Mouse (Mus musculus) kidney, embryonic 16.5 days (tissue): ENCODE results near the gene Gm21981. TPM values are rescaled to one million over a fixed set of nuclear protein-coding genes. Genes with fewer than 3 reads are reported as not detected.
A peak's percentile ranks its signal among the peaks of the same experiment; 100 is the strongest.

Experiments
- ATAC-seq: fragments of 200-750 bp; cut with Nextera tagmentation; 2 replicates; pipeline ENCODE4 v1.8.0; 2017; ENCODE audit warnings: moderate TSS enrichment; ENCODE audit not compliant: low FRiP score, low TSS enrichment
- H3K27ac ChIP-seq: fragments of 300-500 bp; sonication (generic); 2 replicates; pipeline ENCODE4 v1.5.1; 2014; ENCODE audit warnings: low read length
- H3K27me3 ChIP-seq: fragments of 300-500 bp; sonication (generic); 2 replicates; pipeline ENCODE4 v1.6.1; 2014; ENCODE audit warnings: low read length, control low read depth, mixed read lengths; ENCODE audit not compliant: insufficient read depth
- H3K36me3 ChIP-seq: fragments of 300-500 bp; sonication (generic); 2 replicates; pipeline ENCODE4 v1.6.1; 2014; ENCODE audit warnings: low read length, control low read depth, mixed read lengths; ENCODE audit not compliant: insufficient read depth
- H3K4me1 ChIP-seq: fragments of 300-500 bp; sonication (generic); 2 replicates; pipeline ENCODE4 v1.6.1; 2014; ENCODE audit warnings: low read length, control low read depth, mixed read lengths; ENCODE audit not compliant: insufficient read depth
- H3K4me2 ChIP-seq: fragments of 300-500 bp; sonication (generic); replicated peaks from 2 replicates; pipeline ENCODE4 v1.6.1; 2014; ENCODE audit warnings: low read depth, low read length
- H3K4me3 ChIP-seq: fragments of 300-500 bp; sonication (generic); 2 replicates; pipeline ENCODE4 v1.5.1; 2014; ENCODE audit warnings: mild to moderate bottlenecking, low read length
- H3K9ac ChIP-seq: fragments of 300-500 bp; sonication (generic); replicated peaks from 2 replicates; pipeline ENCODE4 v1.6.1; 2014; ENCODE audit warnings: low read length
- H3K9me3 ChIP-seq: fragments of 300-500 bp; sonication (generic); 2 replicates; pipeline ENCODE4 v1.6.1; 2016; ENCODE audit warnings: low read length, control low read depth
- WGBS: fragments of 180-500 bp; shearing (Covaris S2); extraction: QIAGEN DNeasy Blood & Tissue Kit; methylation state at CpG from one replicate; pipeline ENCODE4 v1.1.7; 2014; 5-methylcytosine and 5-hydroxymethylcytosine counted together
- polyA plus RNA-seq: library from polyadenylated mRNA; unstranded; fragments of >200 nt; fragmentation: Nextera tagmentation; extraction: Ambion mirVana; gene quantifications from 2 replicates; pipeline ENCODE4 v1.2.1, GENCODE M21; 2015

Gene Gm21981
- polyA plus RNA-seq, 1 experiment from 2014 or later: 0.24 TPM

- no peak for ATAC-seq
- no peak overlapping the region for H3K4me3 ChIP-seq
- no peaks in the 10 kb centered on the region for H3K9me3 ChIP-seq
- peaks cover 4% of the 10 kb centered on the region; the same call in 1 of the 2 replicates for H3K27me3 ChIP-seq
- WGBS: 79% methylated on average over 4 of the region's 4 CpGs
- peaks cover 5% of the 10 kb centered on the region; the same call in 1 of the 2 replicates for H3K4me1 ChIP-seq
- H3K27ac ChIP-seq: no peak overlapping the region
- H3K36me3 ChIP-seq: peaks cover 19% of the 10 kb centered on the region
- no peak overlapping the region for H3K9ac ChIP-seq
- H3K4me2 ChIP-seq: no peak overlapping the region
Measured at GRCm38 (mm10) chr17:47704692-47705091, 10.4 kb upstream of the Gm21981 start.

GRCm38 (mm10) chr17:47703556-47703955 is 9.3 kb upstream of the Gm21981 start:
- H3K4me3 ChIP-seq: no peak overlapping the region
- 37% methylated on average over 20 of the region's 20 CpGs for WGBS
- peaks cover 5% of the 10 kb centered on the region; the same call in 1 of the 2 replicates for H3K4me1 ChIP-seq
- H3K9ac ChIP-seq: no peak overlapping the region
- H3K36me3 ChIP-seq: peaks cover 19% of the 10 kb centered on the region
- no peak overlapping the region for H3K4me2 ChIP-seq
- H3K9me3 ChIP-seq: no peaks in the 10 kb centered on the region
- no peak for ATAC-seq
- peaks cover 4% of the 10 kb centered on the region; the same call in 1 of the 2 replicates for H3K27me3 ChIP-seq
- H3K27ac ChIP-seq: no peak overlapping the region

GRCm38 (mm10) chr17:47702548-47703345 is 8.5 kb upstream of the Gm21981 start:
- Histone ChIP-seq H3K9ac (no peak overlapping the region), H3K4me1 (peaks cover 5% of the 10 kb centered on the region; the same call in 1 of the 2 replicates), H3K36me3 (peaks cover 19% of the 10 kb centered on the region), H3K4me3 (no peak overlapping the region), H3K27ac (no peak overlapping the region), H3K9me3 (no peaks in the 10 kb centered on the region), H3K4me2 (no peak overlapping the region), H3K27me3 (peaks cover 4% of the 10 kb centered on the region; the same call in 1 of the 2 replicates)
- 37% methylated on average over 28 of the region's 28 CpGs for WGBS
- ATAC-seq: no peak

GRCm38 (mm10) chr17:47701793-47702192 is 7.5 kb upstream of the Gm21981 start:
- Histone ChIP-seq H3K4me1 (peaks cover 5% of the 10 kb centered on the region; the same call in 1 of the 2 replicates), H3K9me3 (no peaks in the 10 kb centered on the region), H3K27me3 (peaks cover 4% of the 10 kb centered on the region; the same call in 1 of the 2 replicates), H3K4me3 (no peak overlapping the region), H3K9ac (no peak overlapping the region), H3K4me2 (no peak overlapping the region), H3K36me3 (peaks cover 19% of the 10 kb centered on the region), H3K27ac (no peak overlapping the region)
- WGBS: 74% methylated on average over 9 of the region's 9 CpGs
- no peak for ATAC-seq

- no peak overlapping the region for H3K9ac ChIP-seq
- no peak for ATAC-seq
- no peaks in the 10 kb centered on the region for H3K9me3 ChIP-seq
- no peak overlapping the region for H3K4me3 ChIP-seq
- H3K4me1 ChIP-seq: peaks cover 14% of the 10 kb centered on the region
- peaks cover 4% of the 10 kb centered on the region; the same call in 1 of the 2 replicates for H3K27me3 ChIP-seq
- WGBS: 70% methylated on average over 2 of the region's 2 CpGs
- peaks cover 19% of the 10 kb centered on the region for H3K36me3 ChIP-seq
- no peak overlapping the region for H3K4me2 ChIP-seq
- no peak overlapping the region for H3K27ac ChIP-seq
Measured at GRCm38 (mm10) chr17:47699055-47699454, 4.8 kb upstream of the Gm21981 start.

GRCm38 (mm10) chr17:47698156-47698555 is 3.9 kb upstream of the Gm21981 start:
- 78% methylated on average over 10 of the region's 10 CpGs for WGBS
- ATAC-seq: no peak
- H3K9ac ChIP-seq: no peak overlapping the region

GRCm38 (mm10) chr17:47695337-47695710 is 1.1 kb upstream of the Gm21981 start:
- 0% methylated on average over 21 of the region's 23 CpGs for WGBS
- Histone ChIP-seq H3K4me3 (peak overlapping the region; percentile 74), H3K4me1 (peaks cover 16% of the 10 kb centered on the region), H3K9ac (peak overlapping the region; percentile 85), H3K27me3 (no peaks in the 10 kb centered on the region; the same call in 1 of the 2 replicates), H3K4me2 (peak overlapping the region; percentile 83), H3K36me3 (peaks cover 3% of the 10 kb centered on the region; the same call in 1 of the 2 replicates), H3K27ac (peak overlapping the region; percentile 74; the same call in 1 of the 2 replicates), H3K9me3 (no peaks in the 10 kb centered on the region)
- no peak for ATAC-seq

More at GRCm38 (mm10) chr17:47698156-47698555, 3.9 kb upstream of the Gm21981 start:
- Histone ChIP-seq H3K36me3 (peaks cover 16% of the 10 kb centered on the region), H3K4me3 (no peak overlapping the region), H3K27ac (peak overlapping the region; percentile 40; the same call in 1 of the 2 replicates), H3K4me2 (no peak overlapping the region), H3K27me3 (peaks cover 2% of the 10 kb centered on the region; the same call in 1 of the 2 replicates), H3K9me3 (no peaks in the 10 kb centered on the region), H3K4me1 (peaks cover 20% of the 10 kb centered on the region)

GRCm38 (mm10) chr17:47694503-47695336 is 465 bp upstream of the Gm21981 start, which contains the start of gene Prickle4:
TSS of gene Prickle4 (minus strand) at chr17:47694736.
- Histone ChIP-seq H3K4me1 (peaks cover 18% of the 10 kb centered on the region), H3K27ac (peak within 1 kb of the TSS; percentile 74), H3K27me3 (no peaks in the 10 kb centered on the region; the same call in 1 of the 2 replicates), H3K9ac (peak within 1 kb of the TSS; percentile 85), H3K4me3 (peak within 1 kb of the TSS; percentile 74), H3K4me2 (peak within 1 kb of the TSS; percentile 83), H3K9me3 (no peaks in the 10 kb centered on the region), H3K36me3 (no peaks in the 10 kb centered on the region)
- ATAC-seq: peak; percentile 95
- under 1% methylated on average over 68 of the region's 82 CpGs for WGBS

- no peak for ATAC-seq
- H3K36me3 ChIP-seq: no peaks in the 10 kb centered on the region
- no peaks in the 10 kb centered on the region for H3K9me3 ChIP-seq
- 31% methylated on average over 13 of the region's 13 CpGs for WGBS
- H3K4me2 ChIP-seq: peak overlapping the region; percentile 83
- peak overlapping the region; percentile 74; the same call in 1 of the 2 replicates for H3K27ac ChIP-seq
- H3K27me3 ChIP-seq: no peaks in the 10 kb centered on the region; the same call in 1 of the 2 replicates
- H3K9ac ChIP-seq: peak overlapping the region; percentile 85
- H3K4me3 ChIP-seq: peak overlapping the region; percentile 74
- peaks cover 24% of the 10 kb centered on the region for H3K4me1 ChIP-seq
Measured at GRCm38 (mm10) chr17:47693671-47694441, 399 bp downstream of the Gm21981 start.
